Mouse (Mus musculus) embryo, embryonic 11.5 days (tissue): ENCODE data around the gene Clrn3.
"Not testable (repeated sequence)": the region's sequence is repeated elsewhere in the genome, so short reads cannot be mapped to it uniquely, and the experiment has no call there.

Source experiments
- DNase-seq: peaks from one replicate; pipeline ENCODE4 v3.0.0-alpha.2; 2012; ENCODE audit warnings: low read depth, low spot score

Gene Clrn3

DNA sequence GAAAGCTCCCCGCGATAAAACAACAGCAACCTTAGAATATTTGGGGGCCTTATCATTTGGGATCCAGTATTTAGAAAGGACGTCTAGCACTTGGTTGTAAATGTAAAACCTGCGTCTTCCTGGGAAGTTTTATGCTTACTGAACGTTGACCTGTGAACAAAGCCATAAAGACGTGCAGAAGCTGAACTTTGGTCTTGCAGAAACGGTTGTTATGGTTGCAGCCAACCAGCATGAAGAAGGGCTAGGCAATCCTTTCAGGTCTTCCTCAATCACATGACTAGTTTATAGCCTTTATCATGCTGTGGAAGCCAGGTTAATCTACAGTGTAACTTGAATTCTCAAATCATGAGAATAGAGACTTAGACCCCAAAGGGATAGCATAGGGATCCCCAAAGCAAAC is at the start of gene Clrn3:
Gene Clrn3 (minus strand): TSS at position 140 of the 400 bp plus-strand sequence.
- no peak for DNase-seq

- DNase-seq, result no peak
Measured at GRCm38 (mm10) chr7:135576329-135576728, 47.9 kb upstream of the Clrn3 start.

DNA sequence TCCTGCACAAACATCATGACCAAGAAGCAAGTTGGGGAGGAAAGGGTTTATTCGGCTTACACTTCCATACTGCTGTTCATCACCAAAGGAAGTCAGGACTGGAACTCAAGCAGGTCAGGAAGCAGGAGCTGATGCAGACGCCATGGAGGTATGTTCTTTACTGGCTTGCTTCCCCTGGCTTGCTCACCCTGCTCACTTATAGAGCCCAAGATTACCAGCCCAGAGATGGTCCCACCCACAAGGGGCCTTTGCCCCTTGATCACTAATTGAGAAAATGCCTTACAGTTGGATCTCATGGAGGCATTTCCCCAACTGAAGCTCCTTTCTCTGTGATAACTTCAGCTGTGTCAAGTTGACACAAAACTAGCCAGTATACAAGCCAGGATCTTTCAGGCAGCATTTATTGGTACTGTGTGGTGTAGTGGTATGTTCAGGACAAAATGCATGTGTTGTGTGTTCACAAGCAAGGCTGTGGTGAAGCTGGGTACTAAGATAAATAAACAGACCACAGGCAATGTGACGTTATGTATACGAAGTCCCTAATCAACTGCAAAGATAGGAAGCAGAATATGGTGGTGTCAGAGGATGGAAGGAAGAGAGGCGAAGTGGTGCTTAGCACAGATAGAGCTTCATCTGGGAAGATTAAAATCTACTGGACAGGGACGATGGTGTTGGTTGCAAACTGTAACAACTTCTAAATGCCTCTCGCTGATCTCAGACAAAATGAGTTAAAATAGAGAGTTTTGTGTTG is 47.0 kb upstream of the Clrn3 start:
- DNase-seq, result not testable (repeated sequence)

- no peak for DNase-seq
Measured at GRCm38 (mm10) chr7:135571951-135572559, 43.6 kb upstream of the Clrn3 start.

DNA sequence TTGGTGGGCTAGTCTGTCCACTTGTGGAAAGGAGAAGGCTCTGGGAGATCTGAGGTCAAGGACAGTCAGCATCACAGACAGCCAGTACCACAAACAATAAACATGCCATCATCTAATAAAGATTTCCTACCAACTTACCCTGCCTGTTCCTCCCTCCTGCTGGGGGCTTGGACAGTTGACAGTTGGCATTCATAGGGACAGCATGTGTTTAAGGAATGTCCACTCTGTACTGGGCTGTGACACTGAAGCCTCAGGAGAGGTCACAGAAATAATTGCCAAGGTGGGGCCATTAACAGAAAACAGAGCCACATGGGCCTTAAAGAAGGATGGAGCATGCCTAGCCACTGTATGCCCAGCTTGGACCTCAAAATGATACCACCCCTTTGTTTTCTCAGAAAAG is 42.9 kb upstream of the Clrn3 start:
- no peak for DNase-seq

DNA sequence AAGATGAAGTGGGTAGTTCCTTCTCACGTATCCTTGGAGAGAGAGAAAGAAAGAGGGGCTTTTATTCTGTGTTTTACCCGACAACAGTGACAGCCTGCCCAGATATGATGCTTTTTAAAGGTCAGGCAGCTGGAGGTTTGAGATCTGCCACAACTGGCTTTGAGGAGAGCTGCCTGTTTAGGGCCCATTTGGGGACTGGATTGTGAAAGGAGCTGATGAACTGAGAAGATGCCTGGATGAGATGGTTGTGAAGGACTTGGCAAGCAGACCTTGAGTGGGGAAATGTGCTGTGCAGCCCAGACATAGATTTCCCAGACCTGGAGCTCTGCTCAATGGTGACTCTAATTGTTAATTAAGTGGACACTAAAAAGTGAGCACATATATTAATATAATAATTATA is 40.1 kb upstream of the Clrn3 start:
- no peak for DNase-seq

DNA sequence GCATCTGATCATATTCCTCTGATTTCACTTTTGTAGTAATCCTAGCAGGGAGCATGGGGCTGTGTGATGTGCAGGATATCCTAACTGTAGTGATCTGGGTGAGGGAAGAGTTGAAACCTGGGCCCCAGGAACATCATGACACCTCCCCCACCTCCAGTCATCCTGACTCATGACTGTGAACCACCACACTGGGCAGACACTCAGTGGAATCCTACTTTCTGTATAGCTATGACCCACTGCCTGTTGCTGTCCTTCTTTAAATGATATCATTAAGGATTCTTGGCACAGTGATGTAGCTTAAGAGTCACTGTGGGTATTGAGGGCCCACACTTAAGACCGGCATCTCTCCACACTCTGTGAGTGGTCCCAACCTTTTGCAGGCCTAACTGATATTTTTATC is 39.1 kb upstream of the Clrn3 start:
- DNase-seq, result no peak

- DNase-seq, result no peak
Measured at GRCm38 (mm10) chr7:135566013-135566412, 37.6 kb upstream of the Clrn3 start.

GRCm38 (mm10) chr7:135564022-135564421 is 35.6 kb upstream of the Clrn3 start:
- no peak for DNase-seq

DNA sequence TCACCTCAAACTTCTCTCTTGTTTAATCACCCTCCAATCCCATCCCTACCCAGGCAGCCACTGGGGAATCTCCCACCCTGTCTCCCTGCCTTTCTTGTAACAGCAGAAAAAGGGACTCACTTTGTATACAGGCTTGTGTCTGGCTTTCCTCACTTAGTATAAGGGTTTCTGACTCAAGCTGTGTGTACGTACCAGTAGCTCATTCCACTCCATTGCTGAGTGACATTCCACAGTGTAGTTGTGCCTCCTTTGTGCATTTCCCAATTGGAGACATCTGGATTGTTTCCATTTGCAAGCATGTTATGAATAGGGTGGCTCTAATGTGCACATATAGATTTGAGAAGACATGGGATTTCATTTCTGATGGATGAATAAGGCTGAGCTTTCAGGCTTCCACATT is 31.8 kb upstream of the Clrn3 start:
- no peak for DNase-seq

DNA sequence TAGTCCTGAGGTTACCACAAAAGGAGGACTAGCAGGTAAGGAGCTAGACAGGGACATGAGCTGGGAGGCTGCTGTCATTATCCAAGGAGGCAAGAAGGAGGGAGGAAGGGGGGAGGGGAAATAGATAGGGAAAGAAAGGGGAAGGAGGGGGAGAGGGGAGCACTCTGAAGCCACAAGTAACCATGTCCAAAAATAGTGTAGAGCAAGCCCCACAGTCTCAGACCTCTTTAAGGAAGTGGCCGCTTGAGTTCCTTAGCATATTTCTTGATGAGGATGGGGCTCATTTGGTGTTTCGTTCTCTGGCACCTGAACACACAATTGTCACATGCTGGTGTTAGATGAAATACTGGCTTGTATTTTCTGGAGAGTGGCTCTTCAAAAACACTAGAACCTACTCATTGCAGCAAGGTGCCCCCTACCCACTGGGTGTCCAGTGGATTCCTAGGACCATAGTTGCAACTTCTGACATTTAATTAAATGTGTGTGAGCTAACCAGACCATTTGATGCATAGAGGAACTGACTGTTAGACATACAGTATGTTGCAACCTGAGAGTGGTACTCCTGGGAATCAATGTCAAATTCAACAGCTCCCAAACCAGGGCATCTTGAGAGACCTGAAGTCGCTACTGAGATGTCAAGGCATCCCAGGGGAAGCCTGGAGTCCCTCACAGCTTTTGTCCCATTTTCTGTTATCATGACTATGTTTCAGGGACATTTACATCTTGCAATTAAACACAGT is 28.4 kb upstream of the Clrn3 start:
- DNase-seq, result no peak

DNA sequence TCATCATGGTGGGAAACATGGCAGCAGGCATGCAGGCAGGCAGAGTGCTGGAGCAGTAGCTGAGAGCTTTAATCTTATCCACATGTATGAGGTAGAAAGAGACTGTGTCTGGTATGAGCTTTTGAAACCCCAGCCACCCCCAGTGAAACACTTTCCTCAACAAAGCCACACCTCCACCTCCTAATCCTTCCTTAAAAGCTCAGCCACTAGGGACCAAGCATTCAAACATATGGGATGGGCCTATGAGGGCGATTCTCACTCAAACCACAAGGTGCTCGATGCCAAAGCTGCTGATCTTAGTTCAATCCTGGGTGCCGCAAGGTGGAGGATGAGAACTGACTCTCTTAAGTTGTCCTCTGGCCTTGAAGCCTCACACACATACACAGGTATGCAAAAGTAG is 25.1 kb upstream of the Clrn3 start:
- DNase-seq, result no peak

GRCm38 (mm10) chr7:135551547-135551946 is 23.1 kb upstream of the Clrn3 start:
- DNase-seq, result no peak

DNA sequence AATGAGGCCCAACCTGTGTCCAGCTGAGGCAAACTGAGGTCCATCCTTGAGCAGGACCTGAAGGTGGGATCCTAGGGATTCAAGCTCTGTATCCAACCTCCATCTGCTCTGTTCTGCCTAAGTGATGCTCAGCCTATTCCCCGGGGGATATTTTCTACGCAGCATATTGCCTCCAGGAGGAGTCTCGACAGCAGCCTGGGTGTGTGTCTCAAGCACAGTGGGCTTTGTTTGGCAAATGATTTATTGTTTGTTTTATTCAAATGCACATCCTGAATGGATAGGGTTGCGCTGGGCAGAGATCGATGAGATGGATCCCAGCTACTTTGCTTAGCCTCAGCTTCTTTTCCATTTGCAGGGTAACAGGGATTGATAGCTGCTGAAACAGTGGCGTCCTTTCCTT is 20.0 kb upstream of the Clrn3 start:
- no peak for DNase-seq

DNA sequence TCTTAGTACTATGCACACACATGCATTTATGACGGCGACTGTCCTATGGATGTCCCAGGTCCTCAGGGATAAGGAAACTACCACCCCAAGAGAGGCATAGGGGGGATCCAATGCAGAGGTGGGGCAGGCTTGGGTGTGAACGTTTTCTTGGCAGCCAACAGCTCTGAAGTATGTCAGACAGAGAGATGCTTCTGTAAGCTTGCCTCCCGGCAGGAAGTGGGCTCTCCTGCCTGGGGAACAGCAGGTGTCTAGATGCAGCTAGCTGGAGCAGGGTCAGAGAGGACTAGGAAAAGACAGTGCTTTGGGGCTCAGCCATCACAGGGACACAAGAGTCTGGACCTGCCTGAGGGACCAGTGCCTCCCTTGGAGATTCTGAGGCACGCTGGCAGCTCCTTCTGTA is 18.1 kb upstream of the Clrn3 start:
- no peak for DNase-seq

DNA sequence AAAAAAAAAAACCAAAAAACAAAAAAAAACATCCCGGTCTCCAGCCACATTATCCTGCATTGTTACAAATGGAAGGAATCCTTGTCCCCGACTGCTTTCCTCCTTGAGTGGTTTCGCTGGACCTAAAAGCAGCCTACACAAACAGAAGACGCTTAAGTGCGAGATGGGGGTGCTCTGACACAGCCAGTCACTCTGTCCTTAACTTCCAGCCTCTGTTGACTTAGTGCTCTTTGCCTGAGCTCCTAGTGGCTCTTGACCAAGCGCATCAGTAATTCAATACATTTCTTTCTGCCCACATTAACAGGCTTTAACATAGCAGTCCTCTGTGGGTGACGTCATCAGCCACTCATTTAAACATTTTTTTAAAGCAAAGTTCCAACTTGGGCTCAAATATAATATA is 17.5 kb upstream of the Clrn3 start:
- no peak for DNase-seq

DNA sequence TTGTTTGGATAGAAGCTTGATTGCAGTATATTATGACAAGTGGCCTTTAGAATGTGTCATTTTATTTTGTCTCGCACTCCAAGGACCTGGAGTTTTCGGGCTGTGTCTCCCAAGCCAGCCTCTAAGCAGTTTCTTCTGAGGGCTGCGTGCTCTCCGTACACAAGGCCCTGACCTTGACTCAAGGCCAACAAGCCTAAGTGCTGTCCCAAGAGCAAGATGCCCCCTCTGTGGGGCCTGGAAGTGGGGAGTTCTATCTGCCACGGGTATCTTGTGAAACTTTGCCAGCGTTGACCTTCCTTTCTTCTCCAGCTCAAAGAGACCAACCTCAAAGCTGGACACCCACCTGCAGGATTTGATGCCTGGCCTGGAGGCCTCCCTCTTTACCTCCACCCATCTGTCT is 15.9 kb upstream of the Clrn3 start:
- no peak for DNase-seq

DNA sequence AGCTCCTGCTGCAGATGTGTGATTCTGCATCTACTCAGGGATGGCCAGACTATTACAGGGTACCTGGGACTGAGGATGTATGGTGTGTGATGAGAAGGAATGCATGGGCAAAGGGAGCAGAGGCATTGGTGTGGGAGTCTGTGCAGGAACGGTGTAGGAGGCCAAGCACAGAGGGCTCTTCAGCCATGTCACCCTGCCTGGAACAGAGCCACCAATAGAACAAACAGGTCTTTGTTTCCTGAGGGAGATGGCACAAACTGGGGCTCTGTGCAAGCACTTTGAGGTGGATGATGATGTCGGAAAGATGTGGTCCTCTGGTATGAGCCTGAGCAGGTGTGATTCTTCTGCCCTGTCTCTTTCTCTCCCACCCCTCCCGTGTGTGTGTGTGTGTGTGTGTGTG is 14.6 kb upstream of the Clrn3 start:
- DNase-seq, result no peak

DNA sequence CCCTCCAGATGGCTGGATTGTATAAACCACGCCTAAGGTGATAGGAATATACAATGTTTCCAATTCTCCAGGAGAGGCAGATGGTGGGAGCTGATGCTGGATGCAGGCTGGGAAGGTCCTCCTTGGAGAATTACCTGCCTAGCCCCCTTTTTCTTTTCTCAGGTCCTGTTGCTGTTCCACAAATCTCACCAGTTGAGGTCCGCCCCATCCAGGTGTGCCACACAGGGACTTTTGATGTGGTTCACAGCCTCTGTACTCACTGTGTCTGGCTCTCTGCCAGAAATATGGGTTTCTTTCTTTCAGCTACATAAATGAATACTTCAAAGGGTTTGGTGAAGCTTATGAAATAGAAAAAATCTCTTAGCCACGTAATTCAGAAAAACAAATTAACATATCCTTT is 13.8 kb upstream of the Clrn3 start:
- DNase-seq, result no peak

DNA sequence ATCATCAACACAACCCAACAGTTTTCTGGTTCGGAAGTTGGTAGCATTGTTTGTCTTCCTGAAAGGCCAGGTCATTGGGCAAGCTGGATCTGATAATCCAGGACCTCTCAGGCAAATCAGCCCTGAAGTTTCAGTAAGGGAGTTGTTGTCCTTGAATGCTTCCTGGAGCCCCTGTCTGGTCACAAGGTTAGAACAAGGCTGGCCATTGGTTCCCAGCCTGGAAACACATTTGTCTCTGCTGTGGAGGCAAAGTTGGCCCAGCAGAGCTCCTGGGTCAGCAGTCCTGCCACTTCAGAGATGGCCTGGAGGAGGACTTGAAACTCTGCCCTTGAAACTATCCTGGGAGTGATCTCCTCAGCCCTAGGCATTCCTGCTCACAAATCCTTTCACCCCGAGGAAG is 11.0 kb upstream of the Clrn3 start:
- DNase-seq, result no peak

GRCm38 (mm10) chr7:135537948-135538741 is 9.7 kb upstream of the Clrn3 start:
- DNase-seq, result no peak

DNA sequence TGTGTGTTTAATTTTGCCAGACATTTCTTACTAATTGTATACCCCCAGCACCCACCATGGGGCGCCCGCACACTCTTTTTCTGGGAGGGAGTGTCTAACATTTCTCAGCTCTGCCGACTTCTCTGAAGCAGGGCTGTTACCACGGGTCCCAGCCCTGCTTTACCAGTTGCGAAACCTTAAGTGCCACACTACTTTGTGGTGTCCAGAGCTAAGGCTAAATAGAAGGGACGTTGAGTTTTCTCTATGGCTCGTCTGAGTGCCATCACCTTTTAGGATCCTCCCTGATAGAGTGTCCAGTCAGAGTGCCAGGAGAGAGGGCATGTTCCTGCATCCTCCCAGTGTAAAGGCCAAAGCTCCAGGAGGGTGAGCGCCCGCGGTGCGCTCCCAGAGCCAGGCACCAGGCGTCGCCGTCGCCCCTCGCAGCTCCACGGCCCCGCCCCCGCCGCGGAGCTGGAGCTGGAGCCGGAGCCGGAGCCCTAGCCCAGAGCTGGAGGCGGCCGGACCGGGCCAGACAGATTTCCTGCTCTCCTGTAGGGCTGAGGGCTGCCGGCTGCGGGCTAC is 9.0 kb upstream of the Clrn3 start, which contains the start of gene Ptpre:
Gene Ptpre (plus strand): TSS at position 141 of the 561 bp plus-strand sequence.
- DNase-seq, result peak; percentile 73
